Mouse (Mus musculus): ENCODE measurements around the gene Amhr2. TPM values are rescaled to one million over a fixed set of nuclear protein-coding genes. Genes with fewer than 3 reads are reported as not detected.

The Amhr2 gene
- polyA plus RNA-seq, 1 experiment from 2014 or later, result 2.4 TPM

DNA sequence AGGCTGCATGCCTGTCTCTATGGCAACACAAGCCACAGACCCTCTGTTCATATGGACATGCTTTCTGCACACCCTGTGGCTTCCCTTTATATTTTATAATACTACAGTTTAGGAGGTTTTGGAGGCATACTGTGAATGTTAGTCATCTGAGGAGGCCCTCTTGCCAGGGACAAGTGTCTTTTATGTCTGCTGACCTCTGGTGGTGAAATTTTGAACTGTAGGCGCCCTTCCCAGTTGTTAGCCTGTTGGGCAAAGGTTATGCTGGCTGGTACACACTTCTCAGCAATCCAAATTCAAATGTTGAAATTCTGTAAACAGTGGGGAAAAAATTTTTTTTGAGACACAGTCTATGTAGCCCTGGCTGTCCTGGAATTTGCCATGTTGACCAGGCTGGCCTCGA is 2.7 kb upstream of the Amhr2 start:
- peaks cover 19% of the 10 kb centered on the region for H3K4me1 ChIP-seq
- no peaks in the 10 kb centered on the region for H3K36me3 ChIP-seq
- H3K27me3 ChIP-seq (ENCODE audit: insufficient read depth, poor library complexity, severe bottlenecking), result no peaks in the 10 kb centered on the region
- no peak for DNase-seq (ENCODE audit: low spot score)
- H3K27ac ChIP-seq, result no peak overlapping the region; the same call in 1 of the 2 replicates
- WGBS, result 43% methylated on average over 2 of the region's 2 CpGs
- no peaks in the 10 kb centered on the region for H3K9me3 ChIP-seq
- H3K4me3 ChIP-seq, result no peak overlapping the region

DNA sequence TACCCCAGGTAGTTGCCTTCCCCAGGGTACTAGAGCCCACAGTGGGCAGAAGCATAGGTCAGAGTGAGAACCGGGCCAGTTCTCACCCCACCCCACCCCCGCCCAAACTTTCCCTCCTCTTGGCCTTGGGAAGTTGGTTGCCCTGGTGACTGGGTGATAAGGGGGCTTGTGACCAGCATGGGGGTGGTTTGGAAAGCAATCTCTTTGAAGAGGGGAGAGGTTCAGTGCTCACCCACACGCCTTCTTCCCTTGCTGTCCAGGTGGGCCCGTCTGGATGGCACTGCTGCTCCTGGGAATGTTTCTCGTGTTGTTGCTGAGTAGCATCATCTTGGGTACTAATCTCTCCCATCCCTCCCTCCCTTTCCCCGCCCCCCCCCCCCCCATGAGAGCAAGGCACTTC is 1.3 kb downstream of the Amhr2 start:
- WGBS, result 16% methylated on average over 6 of the region's 6 CpGs
- Histone ChIP-seq H3K4me3 (peak overlapping the region; percentile 1; the same call in 1 of the 2 replicates), H3K9me3 (no peaks in the 10 kb centered on the region), H3K4me1 (peaks cover 27% of the 10 kb centered on the region), H3K36me3 (no peaks in the 10 kb centered on the region), H3K27me3 (ENCODE audit: insufficient read depth, poor library complexity, severe bottlenecking) (no peaks in the 10 kb centered on the region), H3K27ac (no peak overlapping the region)
- DNase-seq (ENCODE audit: low spot score), result no peak

DNA sequence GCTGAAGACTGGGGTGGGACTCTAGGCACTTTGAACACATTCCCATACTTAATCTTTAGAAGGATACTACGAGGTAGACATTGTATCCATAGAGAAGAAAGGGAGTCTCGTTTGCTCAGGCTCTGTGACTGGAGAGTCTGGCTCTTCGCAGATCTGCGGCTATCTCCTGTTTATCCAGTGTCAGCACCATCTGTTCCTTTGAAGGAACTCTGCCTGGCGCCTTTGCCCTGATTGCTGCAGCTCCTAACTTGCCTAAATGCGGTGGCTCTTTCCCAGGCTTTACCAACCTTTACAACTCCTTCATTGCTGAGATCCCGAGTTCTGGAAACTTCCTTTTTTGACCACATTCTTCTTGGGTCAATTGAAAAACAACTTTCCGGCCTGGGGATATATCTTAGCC is 4.2 kb downstream of the Amhr2 start:
- 35% methylated on average over 8 of the region's 8 CpGs for WGBS
- no peaks in the 10 kb centered on the region for H3K36me3 ChIP-seq

DNA sequence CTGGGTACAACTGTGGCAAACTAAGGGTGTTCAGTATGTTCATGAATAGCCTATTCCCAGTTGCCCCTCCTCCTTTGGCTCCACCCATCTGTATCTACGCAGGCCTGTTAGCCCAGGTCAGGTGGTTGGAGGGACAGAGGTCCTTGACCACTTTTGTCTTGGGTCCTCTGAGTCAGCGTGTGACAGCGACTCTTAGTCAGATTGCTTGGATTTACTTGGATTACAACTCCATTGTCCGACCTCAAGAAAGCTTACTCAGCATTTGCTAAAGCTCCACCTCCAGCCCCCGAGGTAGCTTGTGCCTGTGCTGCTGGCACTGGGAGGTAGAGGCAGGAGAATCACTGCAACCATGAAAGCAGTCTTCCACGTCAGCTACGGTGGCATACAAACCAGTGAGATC is 5.8 kb downstream of the Amhr2 start:
- H3K4me1 ChIP-seq, result peaks cover 34% of the 10 kb centered on the region
- H3K36me3 ChIP-seq, result no peaks in the 10 kb centered on the region
- no peaks in the 10 kb centered on the region for H3K9me3 ChIP-seq
- no peaks in the 10 kb centered on the region for H3K27me3 ChIP-seq (ENCODE audit: insufficient read depth, poor library complexity, severe bottlenecking)
- no peak overlapping the region for H3K27ac ChIP-seq
- 44% methylated on average over 7 of the region's 7 CpGs for WGBS
- no peak for DNase-seq (ENCODE audit: low spot score)
- H3K4me3 ChIP-seq, result no peak overlapping the region

More for the DNA sequence above, 4.2 kb downstream of the Amhr2 start:
- no peak for DNase-seq (ENCODE audit: low spot score)
- H3K4me1 ChIP-seq, result peaks cover 42% of the 10 kb centered on the region
- H3K27ac ChIP-seq, result no peak overlapping the region
- H3K4me3 ChIP-seq, result no peak overlapping the region
- H3K27me3 ChIP-seq (ENCODE audit: insufficient read depth, poor library complexity, severe bottlenecking), result no peaks in the 10 kb centered on the region
- no peaks in the 10 kb centered on the region for H3K9me3 ChIP-seq

DNA sequence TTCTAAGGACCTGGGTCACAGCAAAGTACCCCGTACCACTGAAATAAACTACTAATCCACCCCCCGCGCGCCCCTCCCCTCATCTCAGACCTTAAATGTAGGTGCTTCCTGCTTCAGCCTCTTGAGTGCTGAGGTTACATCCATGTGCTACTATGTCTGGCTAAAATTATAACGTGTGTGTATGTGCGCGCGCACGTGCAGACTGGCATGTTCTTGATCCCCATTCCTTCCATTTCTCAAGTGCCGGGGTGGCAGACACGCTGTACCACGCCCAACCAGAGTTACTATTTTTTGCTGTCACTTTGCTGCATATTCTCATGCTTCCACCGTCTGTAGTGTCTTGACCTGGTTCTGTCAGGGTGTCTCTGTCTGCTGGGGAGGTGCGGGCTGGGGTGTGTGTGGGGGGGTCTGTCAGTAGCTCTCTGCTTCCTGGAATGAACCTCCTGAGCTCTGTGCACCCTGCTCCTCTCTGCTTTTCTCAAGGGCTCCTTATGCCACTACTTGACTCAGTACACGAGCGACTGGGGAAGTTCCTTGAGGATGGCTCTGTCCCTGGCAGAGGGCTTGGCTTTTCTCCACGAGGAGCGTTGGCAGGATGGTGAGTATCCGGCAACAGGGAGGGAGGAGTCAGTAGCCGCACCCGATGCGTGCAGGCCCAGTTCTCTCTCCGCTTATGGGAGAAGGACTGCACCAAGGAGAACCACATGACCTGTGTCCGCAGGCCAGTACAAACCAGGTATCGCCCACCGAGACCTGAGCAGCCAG is 6.7 kb downstream of the Amhr2 start:
- DNase-seq (ENCODE audit: low spot score), result no peak
- no peak overlapping the region for H3K4me3 ChIP-seq
- no peaks in the 10 kb centered on the region for H3K36me3 ChIP-seq
- 72% methylated on average over 26 of the region's 26 CpGs for WGBS
- peaks cover 25% of the 10 kb centered on the region for H3K4me1 ChIP-seq
- H3K9me3 ChIP-seq, result no peaks in the 10 kb centered on the region
- no peak overlapping the region for H3K27ac ChIP-seq
- no peaks in the 10 kb centered on the region for H3K27me3 ChIP-seq (ENCODE audit: insufficient read depth, poor library complexity, severe bottlenecking)

DNA sequence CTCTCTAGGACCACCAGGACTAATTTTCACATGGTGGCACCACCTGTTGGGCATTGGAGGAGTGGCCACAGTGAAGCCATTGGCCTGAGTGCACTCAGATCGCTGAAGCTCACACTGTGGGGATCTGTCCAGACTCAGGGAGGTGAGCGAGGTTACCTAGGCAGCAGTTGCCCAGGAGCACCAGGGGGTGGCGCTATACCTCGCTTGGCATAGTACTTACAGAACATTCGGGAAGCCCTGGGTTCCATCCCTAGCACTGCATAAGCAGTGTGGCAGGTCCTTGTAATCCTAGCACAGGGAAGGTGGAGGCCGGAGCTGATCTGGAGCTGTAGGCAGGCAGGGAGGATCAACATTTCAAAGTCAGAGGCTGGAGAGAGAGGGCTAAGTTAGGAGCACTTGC is 10.8 kb downstream of the Amhr2 start:
- DNase-seq (ENCODE audit: low spot score), result no peak
- Histone ChIP-seq H3K4me3 (no peak overlapping the region), H3K4me1 (peaks cover 34% of the 10 kb centered on the region), H3K27me3 (ENCODE audit: insufficient read depth, poor library complexity, severe bottlenecking) (no peaks in the 10 kb centered on the region), H3K9me3 (no peaks in the 10 kb centered on the region), H3K27ac (no peak overlapping the region), H3K36me3 (no peaks in the 10 kb centered on the region)
- WGBS, result 36% methylated on average over 6 of the region's 6 CpGs

DNA sequence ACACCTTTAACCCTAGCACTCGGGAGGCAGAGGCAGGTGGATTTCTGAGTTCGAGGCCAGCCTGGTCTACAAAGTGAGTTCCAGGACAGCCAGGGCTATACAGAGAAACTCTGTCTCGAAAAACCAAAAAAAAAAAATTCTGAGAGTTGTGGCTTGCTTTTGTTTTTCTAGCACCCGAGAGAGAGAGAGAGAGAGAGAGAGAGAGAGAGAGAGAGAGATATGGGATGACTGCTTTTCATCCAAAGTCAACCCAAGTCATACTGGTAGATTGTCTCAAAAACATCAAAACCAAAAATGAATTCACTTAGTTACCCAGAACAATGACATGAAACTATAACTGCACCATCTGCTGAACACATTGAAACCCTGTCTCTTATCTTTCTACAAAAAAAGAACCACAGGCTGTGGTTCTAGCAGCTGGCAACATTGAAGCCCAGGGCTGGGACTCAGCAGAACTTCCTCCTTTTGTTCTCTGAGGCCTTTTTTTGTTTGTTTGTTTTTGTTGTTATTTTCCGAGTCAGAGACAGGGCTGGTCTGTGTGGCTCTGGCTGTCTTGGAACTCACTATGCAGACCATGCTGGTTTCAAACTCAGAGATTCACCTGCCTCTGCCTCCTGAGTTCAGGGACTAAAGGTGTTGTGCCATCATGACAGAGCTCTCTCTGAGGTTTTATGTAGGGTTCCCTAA is 13.0 kb downstream of the Amhr2 start:
- Histone ChIP-seq H3K36me3 (peaks cover 7% of the 10 kb centered on the region), H3K27me3 (ENCODE audit: insufficient read depth, poor library complexity, severe bottlenecking) (no peaks in the 10 kb centered on the region), H3K27ac (peak overlapping the region; percentile 83; the same call in 1 of the 2 replicates), H3K4me1 (peaks cover 24% of the 10 kb centered on the region), H3K4me3 (peak overlapping the region; percentile 64), H3K9me3 (no peaks in the 10 kb centered on the region)
- no peak for DNase-seq (ENCODE audit: low spot score)
- WGBS, result 71% methylated on average over 5 of the region's 5 CpGs

DNA sequence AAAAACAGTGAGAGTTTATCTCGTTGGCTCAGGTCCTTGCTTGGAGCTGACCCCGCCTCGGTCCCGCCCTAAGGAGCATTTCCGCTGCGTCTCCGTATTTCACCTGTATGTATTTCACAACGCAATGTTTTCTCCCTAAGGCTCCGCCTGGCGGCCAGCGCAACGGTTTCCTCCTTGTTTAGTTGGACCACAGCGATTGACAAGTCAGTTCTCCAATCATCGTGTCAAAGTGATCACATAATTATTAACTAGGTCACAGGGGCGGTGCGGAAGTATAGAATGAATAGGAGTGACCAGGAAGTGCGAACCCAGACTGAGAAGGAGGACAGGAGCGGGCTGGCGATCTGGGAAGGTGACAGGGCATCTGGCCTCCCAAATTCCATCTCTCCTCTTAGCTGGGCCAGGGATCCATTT is 13.7 kb downstream of the Amhr2 start, which contains the start of gene Prr13:
TSS of gene Prr13 (plus strand) at position 125 of the 414 bp plus-strand sequence.
- H3K4me1 ChIP-seq, result peaks cover 22% of the 10 kb centered on the region
- H3K27me3 ChIP-seq (ENCODE audit: insufficient read depth, poor library complexity, severe bottlenecking), result no peaks in the 10 kb centered on the region
- no peaks in the 10 kb centered on the region for H3K9me3 ChIP-seq
- peak within 1 kb of the TSS; percentile 83 for H3K27ac ChIP-seq
- H3K4me3 ChIP-seq, result peak within 1 kb of the TSS; percentile 64
- peak; percentile 97 for DNase-seq (ENCODE audit: low spot score)
- WGBS, result under 1% methylated on average over 19 of the region's 19 CpGs
- peaks cover 12% of the 10 kb centered on the region for H3K36me3 ChIP-seq

DNA sequence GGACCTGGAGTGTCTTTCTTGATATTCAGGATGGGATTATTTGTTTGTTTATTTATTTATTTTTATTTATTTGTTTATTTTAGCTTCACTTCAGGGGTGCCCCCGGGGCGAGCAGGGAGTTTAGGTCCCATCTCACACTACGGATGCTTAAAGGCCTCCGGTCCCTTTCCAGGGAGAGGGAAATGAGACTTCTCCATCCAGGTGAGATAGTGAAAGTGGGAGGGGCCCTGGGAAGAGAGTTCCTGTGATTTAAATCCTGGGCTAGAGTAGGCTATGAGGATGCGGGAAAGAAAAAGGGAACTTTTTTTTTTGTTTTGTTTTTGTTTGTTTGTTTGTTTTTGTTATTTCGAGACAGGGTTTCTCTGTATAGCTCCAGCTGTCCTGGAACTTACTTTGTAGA is 14.2 kb downstream of the Amhr2 start:
- peaks cover 19% of the 10 kb centered on the region for H3K4me1 ChIP-seq
- H3K27ac ChIP-seq, result peak overlapping the region; percentile 83
- peak overlapping the region; percentile 64 for H3K4me3 ChIP-seq
- 26% methylated on average over 6 of the region's 6 CpGs for WGBS
- H3K27me3 ChIP-seq (ENCODE audit: insufficient read depth, poor library complexity, severe bottlenecking), result no peaks in the 10 kb centered on the region
- H3K9me3 ChIP-seq, result no peaks in the 10 kb centered on the region
- DNase-seq (ENCODE audit: low spot score), result no peak
- peaks cover 12% of the 10 kb centered on the region for H3K36me3 ChIP-seq

DNA sequence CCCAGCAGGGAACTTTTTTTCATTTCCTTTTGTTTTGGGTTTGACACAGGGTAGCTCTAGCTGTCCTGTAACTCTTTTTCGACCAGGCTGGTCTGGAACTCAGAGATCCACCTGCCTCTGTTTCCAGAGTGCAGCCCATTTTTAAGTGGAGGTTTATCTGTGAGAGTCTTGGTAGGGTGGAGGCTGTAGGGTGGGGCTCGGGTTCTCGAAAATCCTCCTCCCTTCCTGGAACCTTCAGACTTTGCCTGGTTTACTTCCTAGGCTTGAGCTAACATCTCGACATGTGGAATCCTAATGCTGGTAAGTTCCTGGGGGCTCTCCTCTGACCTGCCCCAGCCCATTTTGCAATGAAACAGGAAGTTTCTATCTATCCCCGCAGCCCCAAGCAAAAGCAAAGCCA is 14.7 kb downstream of the Amhr2 start:
- Histone ChIP-seq H3K4me1 (peaks cover 19% of the 10 kb centered on the region), H3K27me3 (ENCODE audit: insufficient read depth, poor library complexity, severe bottlenecking) (no peaks in the 10 kb centered on the region), H3K36me3 (peaks cover 12% of the 10 kb centered on the region), H3K4me3 (peak overlapping the region; percentile 64), H3K27ac (peak overlapping the region; percentile 83; the same call in 1 of the 2 replicates), H3K9me3 (no peaks in the 10 kb centered on the region)
- WGBS, result 54% methylated on average over 5 of the region's 5 CpGs
- peak; percentile 81 for DNase-seq (ENCODE audit: low spot score)

DNA sequence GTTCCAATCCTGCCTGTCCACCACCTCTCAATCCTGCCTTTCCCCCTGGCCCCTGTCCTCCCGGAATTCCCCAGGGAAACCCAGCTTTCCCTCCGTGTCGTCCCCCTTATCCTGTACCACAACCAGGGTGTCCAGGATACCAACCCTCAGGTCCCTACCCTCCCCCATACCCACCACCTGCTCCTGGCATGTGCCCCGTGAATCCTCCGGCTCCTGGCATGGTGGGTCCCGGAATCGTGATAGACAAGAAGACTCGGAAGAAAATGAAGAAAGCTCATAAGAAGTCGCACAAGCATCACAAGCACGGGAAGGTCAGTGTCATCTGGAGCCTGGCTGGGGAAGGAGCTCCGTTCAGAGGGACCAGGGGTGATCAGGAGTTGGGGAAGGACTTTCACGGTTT is 15.2 kb downstream of the Amhr2 start:
- peaks cover 19% of the 10 kb centered on the region for H3K4me1 ChIP-seq
- peak overlapping the region; percentile 64 for H3K4me3 ChIP-seq
- no peaks in the 10 kb centered on the region for H3K9me3 ChIP-seq
- no peak for DNase-seq (ENCODE audit: low spot score)
- H3K27me3 ChIP-seq (ENCODE audit: insufficient read depth, poor library complexity, severe bottlenecking), result no peaks in the 10 kb centered on the region
- WGBS, result 69% methylated on average over 12 of the region's 12 CpGs
- H3K27ac ChIP-seq, result peak overlapping the region; percentile 49; the same call in 1 of the 2 replicates
- H3K36me3 ChIP-seq, result peaks cover 12% of the 10 kb centered on the region

DNA sequence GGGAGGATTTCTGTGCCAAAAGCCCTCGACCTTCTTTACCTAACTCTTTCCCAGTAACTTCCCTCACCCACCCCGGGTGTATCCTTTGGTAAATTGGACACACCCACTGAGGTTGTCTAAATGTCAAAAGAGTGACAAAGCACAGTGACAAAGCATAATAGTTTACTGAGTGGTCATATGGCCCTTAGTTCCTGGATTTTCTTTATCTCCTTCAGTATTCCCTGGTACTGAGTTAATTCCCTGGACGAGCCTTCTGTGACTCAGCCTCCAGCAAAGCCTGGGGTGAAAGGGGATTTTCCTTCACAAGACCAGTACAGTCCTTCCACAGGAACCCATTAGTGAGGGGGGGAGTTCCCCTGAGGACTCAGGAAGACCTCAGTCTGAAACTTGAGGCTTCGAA is 15.8 kb downstream of the Amhr2 start:
- no peaks in the 10 kb centered on the region for H3K27me3 ChIP-seq (ENCODE audit: insufficient read depth, poor library complexity, severe bottlenecking)
- 55% methylated on average over 4 of the region's 4 CpGs for WGBS
- DNase-seq (ENCODE audit: low spot score), result no peak
- no peaks in the 10 kb centered on the region for H3K9me3 ChIP-seq
- peak overlapping the region; percentile 42; the same call in 1 of the 2 replicates for H3K27ac ChIP-seq
- peak overlapping the region; percentile 64 for H3K4me3 ChIP-seq
- H3K36me3 ChIP-seq, result peaks cover 12% of the 10 kb centered on the region
- H3K4me1 ChIP-seq, result peaks cover 19% of the 10 kb centered on the region

DNA sequence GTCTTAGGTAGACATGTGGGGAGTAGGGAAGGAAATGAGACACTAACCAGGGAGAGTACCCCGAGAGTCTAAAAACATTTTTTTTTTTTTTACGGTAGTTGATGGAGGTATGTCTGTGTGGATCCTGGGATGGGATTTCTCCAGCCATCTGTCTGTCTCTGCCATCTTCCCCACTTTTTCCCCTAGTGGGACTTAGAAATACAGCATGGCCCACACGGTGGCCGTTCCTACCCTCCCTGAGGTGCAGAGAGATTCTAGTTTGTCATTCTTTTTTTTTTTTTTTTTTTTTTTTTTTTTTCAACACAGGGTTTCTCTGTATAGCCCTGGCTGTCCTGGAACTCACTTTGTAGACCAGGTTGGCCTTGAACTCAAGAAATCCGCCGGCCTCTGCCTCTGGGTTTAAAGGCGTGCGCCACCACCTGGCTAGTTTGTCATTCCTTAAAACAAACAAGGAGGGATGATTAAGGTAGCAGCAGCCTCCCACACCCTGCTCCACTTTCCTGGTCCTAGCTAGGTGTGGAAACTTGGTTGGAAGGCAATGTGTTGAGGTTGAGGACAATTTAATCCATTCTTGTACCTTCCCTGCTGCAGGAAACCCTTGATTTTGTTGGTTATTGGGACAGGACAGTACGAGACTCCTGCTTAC is 16.4 kb downstream of the Amhr2 start:
- no peak overlapping the region for H3K27ac ChIP-seq
- peaks cover 19% of the 10 kb centered on the region for H3K4me1 ChIP-seq
- WGBS, result 83% methylated on average over 9 of the region's 9 CpGs
- no peak for DNase-seq (ENCODE audit: low spot score)
- H3K36me3 ChIP-seq, result peaks cover 12% of the 10 kb centered on the region
- H3K9me3 ChIP-seq, result no peaks in the 10 kb centered on the region
- H3K27me3 ChIP-seq (ENCODE audit: insufficient read depth, poor library complexity, severe bottlenecking), result no peaks in the 10 kb centered on the region
- no peak overlapping the region for H3K4me3 ChIP-seq
